Mouse (Mus musculus) MN1 (cell line): ENCODE results near the gene Tbc1d32.
A peak's percentile ranks its signal among the peaks of the same experiment; 100 is the strongest.
"Not testable (repeated sequence)": the region's sequence is repeated elsewhere in the genome, so short reads cannot be mapped to it uniquely, and the experiment has no call there.

ENCODE experiments used
- DNase-seq: peaks from one replicate; pipeline ENCODE4 v3.0.0-alpha.2; 2016; ENCODE audit warnings: low spot score

Gene Tbc1d32

DNA sequence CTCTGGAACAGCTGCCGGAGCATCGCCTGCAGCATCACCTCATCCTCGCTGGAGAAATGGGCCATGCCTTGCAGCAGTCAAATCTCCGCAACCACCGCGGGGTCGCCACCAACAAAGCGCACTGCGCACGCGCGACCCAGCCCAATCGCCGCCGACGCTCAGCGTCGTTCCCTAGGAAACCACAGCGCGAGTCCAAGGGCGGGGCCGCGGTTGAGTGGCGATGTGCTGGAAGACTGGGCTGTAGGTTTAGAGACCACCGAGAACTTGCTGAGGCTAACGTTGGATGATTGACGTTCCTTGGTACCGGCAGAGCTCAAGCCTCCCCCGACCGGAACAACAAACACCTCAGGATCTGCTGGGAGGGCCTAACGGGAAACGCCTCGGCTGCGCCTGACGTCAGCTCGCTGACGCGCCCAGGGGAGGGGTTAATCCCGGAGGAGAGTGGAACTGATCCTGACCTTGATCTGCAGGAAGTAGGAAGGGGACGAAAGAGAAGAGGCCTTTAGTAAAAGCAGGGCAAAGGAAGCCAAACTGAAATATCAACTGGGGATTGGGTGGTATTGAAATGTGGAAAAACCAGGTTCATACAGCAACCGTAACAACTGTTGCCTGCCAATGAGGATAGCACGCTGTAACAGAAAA is at the start of gene Tbc1d32:
Tbc1d32 (minus strand) TSS at position 122 of the 642 bp plus-strand sequence.
- DNase-seq = peak; percentile 98

DNA sequence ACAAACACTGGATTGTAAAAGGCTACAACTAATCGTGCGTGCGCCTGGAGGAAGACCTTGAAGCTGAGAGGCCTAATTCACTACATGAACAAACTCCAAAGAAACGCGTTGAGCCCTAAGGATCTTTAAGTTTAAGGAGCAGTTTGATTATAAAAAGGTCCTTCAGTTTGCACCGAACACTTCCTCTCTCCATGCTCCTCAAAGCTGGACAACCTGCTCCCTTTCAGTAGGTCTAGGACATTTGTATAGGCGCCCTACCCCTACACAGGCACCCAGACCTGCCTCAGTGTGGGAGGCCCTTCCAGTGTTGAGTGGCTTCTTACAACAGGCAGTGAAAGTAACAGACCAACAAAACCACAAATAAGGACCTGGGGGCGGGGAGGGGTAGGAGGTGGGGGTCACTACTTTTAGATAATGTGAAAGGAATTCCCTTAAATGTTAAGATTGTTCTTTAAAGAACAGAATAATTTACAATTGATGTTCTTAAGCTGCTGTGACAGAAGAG is 666 bp downstream of the Tbc1d32 start:
- DNase-seq = peak; percentile 66

DNA sequence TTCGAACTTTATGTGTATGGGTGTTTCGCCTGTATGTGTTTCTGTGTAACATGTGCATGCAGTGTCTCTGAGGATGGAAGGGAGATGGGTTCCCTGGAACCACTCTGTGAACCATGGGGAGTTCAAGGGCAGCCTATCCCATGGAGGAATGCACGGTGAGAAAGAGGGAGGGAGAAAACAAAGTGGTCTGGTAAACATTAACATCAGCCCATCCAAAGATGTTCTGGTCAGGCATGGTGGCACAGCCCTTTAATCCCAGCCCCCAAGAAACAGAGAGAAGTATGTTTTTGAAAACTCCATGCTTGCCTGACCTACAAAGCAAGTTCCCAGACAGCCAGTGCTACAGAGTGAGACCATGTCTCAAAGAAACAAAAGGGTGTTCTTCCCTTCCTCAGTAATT is 12.7 kb downstream of the Tbc1d32 start:
- no peak for DNase-seq

DNA sequence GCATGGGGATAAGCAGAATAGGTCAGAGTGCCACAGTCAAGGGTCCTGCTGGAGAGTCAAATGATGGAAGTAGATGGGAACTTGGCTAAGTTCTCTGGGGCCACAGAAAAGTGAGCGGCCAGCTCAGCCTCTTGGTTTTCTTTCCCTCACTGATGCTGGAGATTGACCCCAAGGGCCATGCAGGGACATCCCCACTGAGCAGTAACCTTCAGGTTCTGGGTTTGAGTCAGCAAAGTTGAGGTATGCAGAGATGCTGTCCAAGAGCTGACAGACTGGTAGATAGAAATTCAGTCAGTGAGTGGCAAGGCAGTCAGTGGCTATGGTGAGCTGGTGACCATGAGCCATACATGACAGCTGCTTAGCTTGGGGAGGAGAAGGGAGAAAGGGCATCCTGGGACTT is 18.1 kb downstream of the Tbc1d32 start:
- no peak for DNase-seq

DNA sequence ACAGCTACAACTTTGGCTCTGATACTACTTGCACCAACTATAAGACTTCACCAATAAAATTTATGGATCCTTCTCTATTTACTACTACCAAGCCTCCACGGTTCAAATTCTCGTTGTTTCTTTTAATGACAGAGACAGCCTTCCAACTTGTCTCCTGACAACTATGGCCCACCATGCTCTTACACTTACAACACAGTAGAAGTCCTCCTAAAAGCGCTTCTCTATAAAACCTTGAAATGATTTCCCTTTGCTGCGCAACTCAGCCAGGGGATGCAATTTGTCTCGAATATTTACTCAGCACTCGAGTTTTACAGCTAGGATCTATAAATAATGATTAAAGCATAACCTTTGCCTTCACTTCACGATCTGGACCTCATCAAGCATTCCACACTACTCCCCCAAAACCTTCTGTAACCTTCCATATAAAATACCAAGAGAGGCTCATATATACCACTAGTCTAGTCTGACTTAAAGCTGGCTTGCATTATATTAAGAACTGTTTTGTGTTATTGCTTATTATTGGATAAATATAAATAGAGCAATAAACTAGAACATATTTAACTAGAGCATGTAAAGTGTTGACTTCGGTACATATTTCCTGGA is 21.6 kb downstream of the Tbc1d32 start:
- no peak for DNase-seq

DNA sequence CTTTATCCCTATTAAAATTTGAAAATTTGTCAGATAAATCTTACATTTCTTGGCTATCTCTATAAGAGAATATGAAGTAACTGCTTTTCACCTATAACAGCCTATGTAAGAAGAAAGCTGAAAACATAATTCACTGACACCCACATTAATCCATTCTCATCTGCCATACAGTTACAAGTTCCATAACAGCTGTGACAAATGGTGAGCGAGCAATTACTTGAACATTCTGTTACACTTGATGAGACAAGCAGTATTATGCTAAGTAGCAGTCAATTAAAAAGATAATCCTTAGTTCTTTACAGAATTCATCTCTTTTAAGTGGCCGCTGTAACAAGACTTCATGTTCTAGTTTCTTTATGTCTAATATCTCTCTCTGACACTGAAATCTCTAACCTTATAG is 24.1 kb downstream of the Tbc1d32 start:
- DNase-seq = no peak

DNA sequence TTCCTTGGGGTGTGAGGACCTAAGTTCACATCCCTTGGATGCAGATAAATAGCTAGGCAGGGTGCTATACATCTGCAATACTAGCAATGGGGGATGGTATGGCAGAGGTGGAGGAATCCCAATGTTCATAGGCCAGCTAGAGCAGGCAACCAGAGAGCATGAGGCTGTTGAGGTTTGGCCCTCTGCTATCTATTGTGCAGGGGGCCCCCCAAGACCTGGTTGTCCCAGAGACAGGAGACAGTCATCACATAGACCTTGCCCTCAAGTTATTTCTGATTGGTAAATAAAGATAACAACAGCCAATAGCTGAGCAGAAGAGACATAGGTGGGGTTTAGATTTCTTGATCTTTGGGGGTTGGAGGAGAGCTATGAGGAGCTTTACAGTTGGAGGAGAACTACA is 28.6 kb downstream of the Tbc1d32 start:
- no peak for DNase-seq

DNA sequence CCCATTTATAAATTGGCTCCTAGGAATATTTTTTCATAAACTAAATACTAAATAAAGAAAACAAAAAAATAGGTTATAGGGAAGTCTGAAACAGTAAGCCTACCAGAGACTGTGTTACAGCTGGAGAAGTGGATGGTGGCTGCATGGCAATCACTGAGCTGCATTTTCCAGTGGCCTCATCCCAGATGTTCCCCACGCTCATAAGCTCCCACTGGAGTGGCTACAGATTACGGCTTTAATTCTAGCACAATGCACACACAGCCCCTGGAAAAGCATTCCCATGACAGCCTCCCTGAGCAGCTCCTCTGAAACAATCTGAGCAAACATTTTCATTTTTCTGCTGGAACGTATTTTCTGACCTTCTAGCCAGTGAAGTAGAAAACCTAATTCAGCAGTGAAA is 29.8 kb downstream of the Tbc1d32 start:
- no peak for DNase-seq

DNA sequence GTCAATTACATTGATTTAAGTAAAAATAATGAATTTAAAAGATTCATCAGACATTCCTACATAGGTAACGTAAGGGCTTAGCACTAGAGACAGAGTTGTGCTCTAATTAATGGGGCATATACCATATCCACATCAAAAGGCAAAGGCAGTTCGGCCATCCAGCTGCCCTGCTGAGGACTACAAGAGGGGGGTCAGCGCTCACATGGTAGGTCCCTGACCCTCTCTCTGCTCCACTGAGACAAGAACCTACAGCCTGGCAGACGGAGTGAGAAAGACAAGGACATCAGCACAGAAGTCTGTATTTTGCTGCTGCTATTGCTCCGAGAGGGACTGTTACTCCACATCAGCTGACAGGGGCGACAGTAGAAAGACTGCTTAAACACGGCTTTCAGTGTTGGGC is 34.2 kb downstream of the Tbc1d32 start:
- DNase-seq = no peak

DNA sequence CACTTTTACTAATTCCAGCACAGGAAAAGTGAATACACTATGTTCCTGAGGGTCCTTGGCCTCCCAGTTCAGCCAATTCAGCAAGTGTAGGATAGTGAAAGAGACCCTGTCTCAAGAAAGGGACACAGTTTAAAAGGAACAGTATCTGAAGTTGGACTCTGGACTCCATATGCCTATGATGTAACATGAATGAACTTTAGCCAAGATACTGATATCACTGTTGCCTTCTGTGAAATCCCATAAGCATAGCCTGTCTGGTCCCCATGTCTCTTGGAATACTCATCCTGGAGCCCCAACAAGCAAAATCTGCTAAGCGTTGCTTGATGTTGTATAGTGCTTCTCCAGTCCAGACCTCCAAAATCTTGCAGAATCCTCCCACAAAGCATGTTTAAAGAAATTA is 46.8 kb downstream of the Tbc1d32 start:
- DNase-seq = no peak

DNA sequence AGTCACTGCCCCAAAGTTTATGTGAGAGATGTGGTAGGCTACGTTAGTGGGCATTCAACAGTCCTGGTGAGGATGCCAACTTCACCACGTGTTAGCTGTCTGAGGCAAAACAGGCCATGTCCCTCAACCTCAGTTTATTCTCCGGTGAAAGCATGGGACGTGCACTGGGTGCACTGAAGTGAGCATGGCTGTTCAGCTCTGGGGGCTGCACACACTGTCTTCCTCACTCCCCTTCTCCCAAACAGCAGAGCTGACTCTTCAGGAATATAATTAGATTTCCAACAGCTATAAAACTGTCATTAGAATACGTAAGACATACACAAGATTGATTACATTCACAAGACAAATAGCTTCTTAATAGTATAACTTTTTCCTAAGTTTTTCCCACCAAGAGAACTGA is 55.3 kb downstream of the Tbc1d32 start:
- DNase-seq = no peak

DNA sequence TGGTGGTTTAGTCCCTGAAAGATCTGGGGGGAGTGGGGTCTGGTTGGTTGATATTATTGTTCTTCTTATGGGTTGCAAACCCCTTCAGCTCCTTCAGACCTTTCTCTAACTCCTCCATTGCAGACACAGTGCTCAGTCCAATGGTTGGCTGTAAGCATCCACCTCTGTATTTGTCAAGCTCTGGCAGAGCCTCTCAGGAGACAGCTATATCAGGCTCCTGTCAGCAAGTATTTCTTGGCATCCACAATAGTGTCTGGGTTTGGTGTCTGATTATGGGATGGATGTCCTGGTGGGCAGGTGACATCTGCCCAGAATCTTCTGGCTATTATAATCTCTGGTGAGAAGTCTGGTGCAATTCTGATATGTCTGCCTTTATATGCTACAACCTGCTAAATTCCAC is 60.8 kb downstream of the Tbc1d32 start:
- not testable (repeated sequence) for DNase-seq

DNA sequence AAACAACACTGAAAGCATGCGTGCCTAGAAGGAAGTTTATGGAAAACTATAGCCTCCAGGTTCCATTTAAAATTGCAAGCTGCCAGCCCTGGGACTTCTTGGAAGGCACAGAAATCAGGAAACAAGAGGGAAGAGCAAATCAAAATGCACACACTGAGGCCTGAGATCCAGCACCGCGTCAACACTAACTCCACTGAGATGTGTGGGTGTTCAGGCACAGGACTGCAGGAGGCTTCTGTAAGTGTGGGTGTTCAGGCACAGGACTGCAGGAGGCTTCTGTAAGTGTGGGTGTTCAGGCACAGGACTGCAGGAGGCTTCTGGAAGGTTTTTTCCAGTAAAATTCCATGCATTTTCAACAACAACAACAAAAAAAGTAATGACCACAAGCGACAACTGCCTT is 62.7 kb downstream of the Tbc1d32 start:
- no peak for DNase-seq

DNA sequence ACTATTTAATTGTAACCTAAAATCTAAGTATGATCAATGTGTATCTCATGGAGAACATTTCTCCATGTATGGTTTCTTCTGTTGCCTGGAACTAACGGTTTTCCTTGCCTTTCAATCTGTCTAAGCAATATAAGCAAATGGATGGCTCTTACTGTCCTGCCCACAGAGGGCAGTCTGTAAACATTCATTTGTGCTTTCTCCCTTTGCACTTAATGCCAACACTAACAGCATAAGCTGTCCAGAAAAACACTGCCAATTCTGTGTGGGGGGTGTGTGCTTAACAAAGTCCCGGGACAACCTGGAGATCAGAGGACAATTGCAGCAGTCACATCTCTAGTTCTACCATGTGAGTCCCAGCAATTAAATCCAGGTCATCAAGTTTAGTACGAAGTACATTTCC is 64.1 kb downstream of the Tbc1d32 start:
- DNase-seq = no peak

DNA sequence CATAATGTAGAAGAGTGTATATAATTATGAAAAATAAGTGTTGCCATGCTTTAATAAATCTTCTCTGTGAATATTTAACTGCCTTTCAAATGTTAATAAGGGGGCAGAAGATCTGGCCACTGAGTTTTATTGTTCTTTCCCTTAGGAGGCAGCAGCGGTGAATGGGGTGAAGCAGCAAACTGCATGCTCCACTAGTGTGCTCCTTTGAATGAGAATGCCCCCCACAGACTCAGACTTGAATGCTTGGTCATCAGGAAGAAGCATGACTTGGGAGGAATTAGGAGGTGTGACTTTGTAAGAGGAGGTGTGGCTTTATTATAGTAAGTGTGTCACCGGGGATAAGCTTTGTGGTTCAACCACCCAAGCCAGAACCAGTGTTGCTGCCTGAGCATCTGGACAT is 69.7 kb downstream of the Tbc1d32 start:
- no peak for DNase-seq

DNA sequence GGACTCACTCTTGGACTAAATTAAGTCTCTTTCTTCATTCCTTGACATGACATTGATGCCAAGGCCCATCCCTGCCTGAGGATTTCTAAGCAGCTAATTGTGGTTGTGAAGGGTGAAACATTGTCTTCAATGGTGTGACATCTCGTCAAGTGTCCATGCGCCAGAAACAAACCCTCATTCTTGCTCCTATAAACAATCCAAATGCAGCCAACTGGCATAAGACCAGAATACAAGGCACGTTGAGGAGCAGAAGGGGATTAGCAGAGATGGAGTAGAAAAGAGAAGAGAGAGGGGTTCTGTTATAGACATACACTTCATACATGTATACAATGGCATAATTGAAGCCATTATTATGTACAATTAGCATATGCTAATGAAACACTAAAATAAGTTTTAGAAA is 70.3 kb downstream of the Tbc1d32 start:
- no peak for DNase-seq

DNA sequence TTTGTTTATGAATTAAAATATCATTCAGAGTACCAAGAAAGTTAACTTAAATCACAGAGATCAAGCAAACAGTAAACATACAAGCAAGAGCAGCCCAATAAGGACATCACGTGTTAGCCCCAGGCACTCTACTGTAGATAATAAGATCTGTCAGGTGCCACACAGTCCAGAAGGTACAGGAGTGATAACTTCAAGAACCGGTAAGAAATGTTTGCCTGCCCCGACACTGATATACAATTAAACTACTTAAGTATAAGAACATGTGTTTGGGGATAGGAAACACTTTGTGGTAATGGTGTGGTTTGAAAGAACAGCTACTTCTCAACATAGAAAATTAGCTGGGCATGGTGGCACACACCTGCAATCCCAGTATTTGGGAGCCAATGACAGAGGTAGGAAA is 71.5 kb downstream of the Tbc1d32 start:
- no peak for DNase-seq

DNA sequence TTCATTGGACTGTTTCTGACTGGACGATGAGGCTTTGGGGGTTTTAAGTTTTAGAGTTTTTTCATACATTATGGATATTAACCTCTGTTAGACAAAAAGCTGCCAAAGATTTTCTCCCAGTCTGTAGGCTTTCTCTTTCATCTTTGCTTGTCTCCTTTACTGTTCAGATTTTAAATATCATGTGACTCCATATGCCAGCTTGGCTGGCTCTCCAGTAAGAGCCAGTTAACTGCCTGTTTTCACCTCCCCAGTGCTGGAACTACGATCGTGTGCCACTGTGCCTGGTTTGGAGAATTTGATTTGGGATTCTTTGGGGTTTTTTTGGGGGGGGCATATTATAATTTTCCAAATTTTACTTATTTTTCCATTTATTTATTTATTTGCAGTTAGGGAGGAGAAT is 79.6 kb downstream of the Tbc1d32 start:
- no peak for DNase-seq

DNA sequence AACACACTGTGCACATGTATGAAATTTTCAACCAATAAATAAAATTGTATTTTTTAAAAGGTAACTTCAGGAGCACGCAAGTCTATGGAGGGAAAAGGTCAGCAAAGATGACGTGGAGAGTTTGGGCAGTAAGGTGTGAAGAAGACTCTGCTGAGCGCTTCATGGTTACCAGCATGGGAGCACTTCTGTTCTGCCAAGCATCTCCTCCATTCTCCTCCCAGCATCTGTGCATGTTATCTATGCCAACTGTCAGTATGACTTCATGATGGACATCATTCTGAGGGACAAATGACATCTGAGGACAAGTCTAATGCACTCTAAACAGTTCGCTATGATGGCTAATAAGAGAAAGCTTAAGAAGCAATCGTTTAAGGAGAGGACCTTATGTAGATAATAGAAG is 91.3 kb downstream of the Tbc1d32 start:
- no peak for DNase-seq

DNA sequence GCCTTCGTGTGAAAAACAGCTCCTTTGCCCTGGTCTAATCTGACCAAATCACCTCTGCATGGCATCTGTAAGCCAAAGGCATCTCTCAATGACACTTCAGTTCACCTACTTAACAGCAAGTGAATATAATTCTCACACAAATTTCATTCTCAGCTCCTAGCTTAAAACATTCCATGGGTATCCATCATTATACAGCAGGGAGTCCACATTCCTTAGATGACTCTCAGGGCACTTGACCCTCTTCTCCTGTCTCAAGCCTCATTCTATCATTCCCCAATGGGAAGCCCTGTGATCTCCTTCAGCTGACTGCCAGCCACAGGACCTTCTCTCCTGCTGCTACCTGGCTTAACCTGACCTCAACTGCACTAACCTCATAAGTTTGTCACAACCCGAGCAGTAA is 98.8 kb downstream of the Tbc1d32 start:
- no peak for DNase-seq

DNA sequence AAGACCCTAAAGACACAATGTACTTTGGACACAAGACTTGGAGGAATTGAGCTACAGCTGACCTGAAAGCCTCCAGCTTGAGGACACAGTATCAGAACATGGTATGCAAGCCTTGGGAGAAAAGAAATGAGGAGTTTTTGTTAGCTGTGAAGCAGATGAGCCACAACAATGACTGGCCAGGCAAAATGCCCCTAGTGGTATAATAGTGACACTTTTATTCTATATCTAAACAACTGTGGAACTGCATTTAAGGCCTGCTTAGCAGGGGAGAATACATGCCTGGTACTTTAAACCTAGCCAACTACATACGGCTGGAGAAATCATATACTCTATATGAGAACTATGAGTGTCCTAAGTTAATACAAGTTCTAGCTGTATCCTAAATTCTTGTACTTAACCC is 101.5 kb downstream of the Tbc1d32 start:
- DNase-seq = no peak

DNA sequence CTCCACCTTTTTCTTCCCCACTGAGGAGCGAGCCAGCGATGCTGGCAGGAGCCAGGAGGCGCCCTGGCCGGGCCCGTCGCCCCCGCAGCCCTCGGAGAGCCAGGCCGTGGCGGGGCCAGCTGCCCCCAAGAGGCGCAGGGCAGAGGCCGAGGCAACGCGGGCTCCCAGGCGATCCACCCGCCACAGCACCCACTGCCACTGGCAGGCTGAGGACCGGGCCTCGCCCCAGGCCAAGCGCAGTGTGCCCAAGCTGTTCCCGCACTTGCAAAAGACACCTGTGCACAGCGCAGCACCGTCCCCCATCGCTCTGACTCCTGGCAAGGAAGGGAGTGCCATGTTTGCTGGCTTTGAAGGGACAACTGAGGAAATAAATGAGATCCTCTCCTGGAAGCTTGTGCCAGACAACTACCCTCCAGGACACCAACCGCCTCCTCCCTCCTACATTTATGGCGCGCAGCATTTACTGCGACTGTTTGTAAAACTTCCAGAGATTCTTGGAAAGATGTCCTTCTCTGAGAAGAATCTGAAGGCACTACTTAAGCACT is 112.8 kb downstream of the Tbc1d32 start:
- DNase-seq = no peak

DNA sequence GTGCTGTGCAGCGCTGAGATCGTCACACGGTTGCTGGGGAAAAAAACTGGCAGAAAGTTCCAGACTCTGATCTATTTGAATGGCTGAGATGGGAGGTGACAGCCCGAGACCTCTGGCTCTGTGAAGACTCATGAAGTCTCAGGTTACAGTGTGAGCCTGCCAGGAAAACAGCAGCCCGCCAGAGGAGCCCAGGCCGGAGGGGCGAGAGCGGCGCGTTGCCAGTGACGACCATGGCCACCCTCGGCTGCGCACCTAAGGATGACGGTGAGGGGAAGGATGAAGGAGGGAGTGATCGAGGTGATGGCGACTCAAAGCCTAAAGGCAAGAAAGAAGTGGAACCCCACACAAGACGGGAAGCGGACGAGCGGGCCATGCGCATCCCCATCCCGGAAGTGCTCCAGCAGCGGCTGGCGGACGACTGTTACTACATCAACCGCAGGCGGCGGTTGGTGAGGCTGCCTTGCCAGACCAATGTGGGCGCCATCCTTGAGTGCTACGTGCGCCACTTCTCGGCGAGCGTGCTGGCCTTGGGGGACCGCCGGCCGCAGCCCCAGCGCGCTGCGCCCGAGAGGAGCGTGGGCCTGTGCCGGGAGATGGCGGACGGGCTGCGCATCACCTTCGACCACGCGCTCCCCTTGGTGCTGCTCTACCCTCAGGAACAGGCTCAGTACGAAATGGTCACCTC is 113.4 kb downstream of the Tbc1d32 start:
- DNase-seq = no peak
